Mouse (Mus musculus): ENCODE results near the gene Depp1. TPM values are rescaled to one million over a fixed set of nuclear protein-coding genes. Genes with fewer than 3 reads are reported as not detected.

Depp1 gene
- polyA plus RNA-seq, 1 experiment: 39.6 TPM

GRCm38 (mm10) chr6:116666085-116666750 lies 15.8 kb downstream of the Depp1 start:
- H3K4me1 ChIP-seq (ENCODE audit: control insufficient read depth, insufficient read depth, insufficient read length, low read length): no peaks in the 10 kb centered on the region
- no peak overlapping the region for H3K4me3 ChIP-seq (ENCODE audit: insufficient read depth, low read depth, low read length)

GRCm38 (mm10) chr6:116666892-116667291 lies 16.5 kb downstream of the Depp1 start:
- Histone ChIP-seq H3K4me3 (ENCODE audit: insufficient read depth, low read depth, low read length) (no peak overlapping the region), H3K4me1 (ENCODE audit: control insufficient read depth, insufficient read depth, insufficient read length, low read length) (no peaks in the 10 kb centered on the region), H3K27ac (replicated peaks; ENCODE audit: low read depth, low read length) (no peak overlapping the region)

More at GRCm38 (mm10) chr6:116666085-116666750, 15.8 kb downstream of the Depp1 start:
- H3K27ac ChIP-seq (replicated peaks; ENCODE audit: low read depth, low read length): no peak overlapping the region; the same call in 1 of the 2 replicates

GRCm38 (mm10) chr6:116667382-116667781 lies 17.0 kb downstream of the Depp1 start:
- H3K4me3 ChIP-seq (ENCODE audit: insufficient read depth, low read depth, low read length): no peak overlapping the region
- H3K27ac ChIP-seq (replicated peaks; ENCODE audit: low read depth, low read length): no peak overlapping the region
- H3K4me1 ChIP-seq (ENCODE audit: control insufficient read depth, insufficient read depth, insufficient read length, low read length): no peaks in the 10 kb centered on the region

- Histone ChIP-seq H3K4me1 (ENCODE audit: control insufficient read depth, insufficient read depth, insufficient read length, low read length) (no peaks in the 10 kb centered on the region), H3K27ac (replicated peaks; ENCODE audit: low read depth, low read length) (peak overlapping the region; percentile 30; the same call in 1 of the 2 replicates), H3K4me3 (ENCODE audit: insufficient read depth, low read depth, low read length) (no peak overlapping the region)
These were observed 18.5 kb downstream of the Depp1 start for GRCm38 (mm10) chr6:116668682-116669470.

- Histone ChIP-seq H3K4me1 (ENCODE audit: control insufficient read depth, insufficient read depth, insufficient read length, low read length) (no peaks in the 10 kb centered on the region), H3K27ac (replicated peaks; ENCODE audit: low read depth, low read length) (peak overlapping the region; percentile 30; the same call in 1 of the 2 replicates), H3K4me3 (ENCODE audit: insufficient read depth, low read depth, low read length) (peak overlapping the region; percentile 10)
These were observed 19.7 kb downstream of the Depp1 start for GRCm38 (mm10) chr6:116670144-116670543.

GRCm38 (mm10) chr6:116671031-116671430 lies 20.6 kb downstream of the Depp1 start:
- Histone ChIP-seq H3K4me3 (ENCODE audit: insufficient read depth, low read depth, low read length) (peak overlapping the region; percentile 43), H3K4me1 (ENCODE audit: control insufficient read depth, insufficient read depth, insufficient read length, low read length) (no peaks in the 10 kb centered on the region), H3K27ac (replicated peaks; ENCODE audit: low read depth, low read length) (peak overlapping the region; percentile 23; the same call in 1 of the 2 replicates)

GRCm38 (mm10) chr6:116671768-116672167 lies 21.4 kb downstream of the Depp1 start:
- H3K4me1 ChIP-seq (ENCODE audit: control insufficient read depth, insufficient read depth, insufficient read length, low read length): no peaks in the 10 kb centered on the region
- H3K4me3 ChIP-seq (ENCODE audit: insufficient read depth, low read depth, low read length): peak overlapping the region; percentile 43
- H3K27ac ChIP-seq (replicated peaks; ENCODE audit: low read depth, low read length): peak overlapping the region; percentile 30; the same call in 1 of the 2 replicates

- Histone ChIP-seq H3K4me3 (ENCODE audit: insufficient read depth, low read depth, low read length) (peak overlapping the region; percentile 43), H3K4me1 (ENCODE audit: control insufficient read depth, insufficient read depth, insufficient read length, low read length) (no peaks in the 10 kb centered on the region)
These were observed 21.9 kb downstream of the Depp1 start for GRCm38 (mm10) chr6:116672349-116672748.

GRCm38 (mm10) chr6:116673471-116674282 lies 23.3 kb downstream of the Depp1 start, which contains the start of gene Rassf4:
Rassf4 (minus strand) TSS chr6:116673952.
- Histone ChIP-seq H3K4me3 (ENCODE audit: insufficient read depth, low read depth, low read length) (peak within 1 kb of the TSS; percentile 60), H3K27ac (replicated peaks; ENCODE audit: low read depth, low read length) (peak within 1 kb of the TSS; percentile 69), H3K4me1 (ENCODE audit: control insufficient read depth, insufficient read depth, insufficient read length, low read length) (no peaks in the 10 kb centered on the region)

More at GRCm38 (mm10) chr6:116672349-116672748, 21.9 kb downstream of the Depp1 start:
- H3K27ac ChIP-seq (replicated peaks; ENCODE audit: low read depth, low read length): peak overlapping the region; percentile 30

- Histone ChIP-seq H3K27ac (replicated peaks; ENCODE audit: low read depth, low read length) (peak overlapping the region; percentile 61), H3K4me3 (ENCODE audit: insufficient read depth, low read depth, low read length) (peak overlapping the region; percentile 60), H3K4me1 (ENCODE audit: control insufficient read depth, insufficient read depth, insufficient read length, low read length) (no peaks in the 10 kb centered on the region)
These were observed 24.0 kb downstream of the Depp1 start for GRCm38 (mm10) chr6:116674283-116674886.

- H3K27ac ChIP-seq (replicated peaks; ENCODE audit: low read depth, low read length): no peak overlapping the region
- no peak overlapping the region for H3K4me3 ChIP-seq (ENCODE audit: insufficient read depth, low read depth, low read length)
- H3K4me1 ChIP-seq (ENCODE audit: control insufficient read depth, insufficient read depth, insufficient read length, low read length): no peaks in the 10 kb centered on the region
These were observed 26.0 kb downstream of the Depp1 start for GRCm38 (mm10) chr6:116676355-116676913.

- H3K27ac ChIP-seq (replicated peaks; ENCODE audit: low read depth, low read length): no peak overlapping the region
- H3K4me3 ChIP-seq (ENCODE audit: insufficient read depth, low read depth, low read length): no peak overlapping the region
- H3K4me1 ChIP-seq (ENCODE audit: control insufficient read depth, insufficient read depth, insufficient read length, low read length): no peaks in the 10 kb centered on the region
These were observed 26.9 kb downstream of the Depp1 start for GRCm38 (mm10) chr6:116677321-116677720.

GRCm38 (mm10) chr6:116679563-116680288 lies 29.3 kb downstream of the Depp1 start:
- Histone ChIP-seq H3K4me1 (ENCODE audit: control insufficient read depth, insufficient read depth, insufficient read length, low read length) (no peaks in the 10 kb centered on the region), H3K4me3 (ENCODE audit: insufficient read depth, low read depth, low read length) (no peak overlapping the region), H3K27ac (replicated peaks; ENCODE audit: low read depth, low read length) (peak overlapping the region; percentile 70)

- no peaks in the 10 kb centered on the region for H3K4me1 ChIP-seq (ENCODE audit: control insufficient read depth, insufficient read depth, insufficient read length, low read length)
- no peak overlapping the region for H3K4me3 ChIP-seq (ENCODE audit: insufficient read depth, low read depth, low read length)
- H3K27ac ChIP-seq (replicated peaks; ENCODE audit: low read depth, low read length): peak overlapping the region; percentile 54
These were observed 31.9 kb downstream of the Depp1 start for GRCm38 (mm10) chr6:116682317-116682716.

All from brown adipose tissue, adult 24 weeks (tissue).